Mouse (Mus musculus) right cerebral cortex, postnatal 10 days (tissue): ENCODE data around the gene Dnah7c.
"Not testable (repeated sequence)": the region's sequence is repeated elsewhere in the genome, so short reads cannot be mapped to it uniquely, and the experiment has no call there.

ENCODE experiments used
- DNase-seq, 2 experiments: peaks; one replicate each; pipeline ENCODE4 v3.0.0; 2021; ENCODE audit warnings: low spot score in 2 of 2

Dnah7c gene

GRCm38 (mm10) chr1:46729731-46730130, 304.3 kb downstream of the Dnah7c start:
- not testable (repeated sequence) for DNase-seq

- DNase-seq: not testable (repeated sequence)
Observed at GRCm38 (mm10) chr1:46733405-46734106, 308.2 kb downstream of the Dnah7c start.

- DNase-seq: not testable (repeated sequence)
Observed at GRCm38 (mm10) chr1:46734455-46734854, 309.1 kb downstream of the Dnah7c start.

DNA sequence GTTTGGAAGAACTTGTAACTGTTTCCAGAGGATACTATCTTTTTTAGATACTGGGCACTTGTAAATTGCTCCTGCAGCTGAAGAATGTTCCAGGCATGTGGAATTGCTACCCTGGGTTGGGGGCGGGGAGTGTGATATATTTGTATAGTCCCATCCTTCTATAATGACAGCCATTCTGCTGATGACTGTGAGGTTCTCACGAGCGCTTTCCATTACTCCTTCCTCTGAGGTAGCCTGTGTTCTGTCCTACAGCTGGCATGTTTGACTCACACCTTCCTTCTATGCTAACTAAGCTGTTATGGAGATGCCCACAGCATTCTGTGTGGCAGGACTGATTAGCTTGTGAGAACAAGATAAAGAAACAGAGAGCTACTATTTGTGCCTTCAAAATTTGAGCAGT, 339.2 kb downstream of the Dnah7c start:
- DNase-seq: not testable (repeated sequence)

- not testable (repeated sequence) for DNase-seq
Observed at GRCm38 (mm10) chr1:46769318-46769717, 343.9 kb downstream of the Dnah7c start.

- not testable (repeated sequence) for DNase-seq
Observed at GRCm38 (mm10) chr1:46770077-46770695, 344.8 kb downstream of the Dnah7c start.

DNA sequence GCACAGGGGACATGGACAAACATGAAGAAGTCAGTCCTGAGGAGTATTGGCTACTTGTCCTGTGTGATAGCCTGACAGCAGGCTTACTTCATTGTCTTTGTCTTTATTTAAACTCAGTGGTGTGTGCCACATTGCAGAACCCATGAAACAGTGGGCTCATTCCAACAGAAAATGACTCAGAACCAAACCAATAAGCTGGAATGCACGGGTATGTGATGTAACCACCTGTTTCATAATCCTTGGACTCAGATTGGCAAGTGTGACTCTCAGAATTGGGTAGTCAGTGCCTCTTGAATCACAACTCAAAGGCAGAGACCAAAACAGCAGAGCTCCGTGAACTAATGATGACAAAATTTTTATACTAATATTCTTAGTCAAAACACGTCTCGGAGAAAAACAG, 356.8 kb downstream of the Dnah7c start:
- DNase-seq: not testable (repeated sequence)

DNA sequence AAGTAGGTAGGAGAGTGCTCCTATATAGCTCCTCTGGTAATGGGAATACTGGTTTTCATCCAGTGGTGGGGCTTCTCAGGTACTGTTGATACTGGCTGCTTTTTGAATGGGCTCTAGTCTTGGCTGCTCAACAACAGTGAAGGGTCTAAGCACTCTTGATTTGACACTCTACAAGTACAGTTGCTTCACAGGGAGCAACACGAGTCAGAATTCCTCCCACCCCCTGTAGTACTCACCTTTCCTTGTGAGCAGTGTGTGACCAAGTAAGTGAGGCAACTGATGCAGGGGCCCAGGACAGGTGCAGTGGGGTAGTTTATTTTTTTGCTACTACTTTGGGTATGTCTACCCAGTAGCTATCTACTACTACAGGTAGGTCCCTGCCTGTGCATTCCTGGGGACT, 379.7 kb downstream of the Dnah7c start:
- DNase-seq: no peak

DNA sequence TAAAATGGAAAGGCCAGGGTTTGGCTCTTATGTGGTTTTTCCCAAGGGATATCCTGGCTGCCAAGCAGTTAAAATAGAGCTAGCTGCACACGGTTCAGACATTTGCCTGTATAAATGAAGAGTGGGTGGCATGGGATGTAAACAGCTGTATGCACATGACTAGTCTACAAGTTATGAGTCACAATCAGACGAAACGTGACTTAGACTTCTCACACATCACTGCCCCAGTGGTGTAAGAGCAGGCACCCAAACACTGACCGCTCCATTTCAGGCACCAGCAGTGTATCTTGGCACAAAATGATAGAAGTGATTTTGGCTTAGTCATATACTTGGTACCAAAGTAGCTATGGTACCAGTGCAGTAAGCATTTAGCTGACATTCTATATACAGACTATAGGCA, 383.2 kb downstream of the Dnah7c start:
- not testable (repeated sequence) for DNase-seq

- no peak for DNase-seq
Observed at GRCm38 (mm10) chr1:46817934-46818333, 392.5 kb downstream of the Dnah7c start.

DNA sequence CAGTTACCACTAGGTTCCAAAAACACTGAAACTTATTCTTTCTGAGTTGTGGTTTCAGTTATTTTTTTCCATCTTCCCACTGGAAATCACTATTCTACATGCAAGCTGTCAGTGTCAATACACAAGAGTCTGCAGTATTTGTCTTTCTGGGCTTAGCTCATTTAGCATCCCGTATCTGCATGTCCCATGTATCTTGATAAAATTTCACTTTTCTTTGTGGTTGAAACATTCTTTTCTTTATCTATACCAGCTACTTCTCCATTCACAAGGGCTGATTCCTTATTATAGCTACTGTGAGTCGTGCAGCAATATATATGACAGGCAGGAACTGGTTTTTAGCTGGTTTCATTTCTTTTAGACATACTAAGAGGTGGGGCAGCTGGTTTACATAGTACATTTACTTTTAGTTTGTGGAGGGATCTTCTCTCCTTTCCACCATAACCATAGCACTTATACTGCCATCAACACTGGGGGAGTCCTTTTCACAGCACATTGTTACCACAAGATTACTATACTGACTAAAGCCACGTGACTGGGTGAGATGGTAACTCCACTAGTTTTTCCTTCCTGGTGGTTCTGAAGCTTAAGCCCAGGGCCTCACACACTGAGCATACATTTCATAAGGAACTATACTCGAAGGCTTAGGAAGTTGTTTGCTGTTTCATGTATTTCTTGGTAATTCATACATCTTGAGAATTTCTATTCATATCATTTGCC, 397.0 kb downstream of the Dnah7c start:
- no peak for DNase-seq

- DNase-seq: no peak
Observed at GRCm38 (mm10) chr1:46830066-46830843, 404.9 kb downstream of the Dnah7c start.

GRCm38 (mm10) chr1:46831927-46832326, 406.5 kb downstream of the Dnah7c start:
- DNase-seq: no peak

DNA sequence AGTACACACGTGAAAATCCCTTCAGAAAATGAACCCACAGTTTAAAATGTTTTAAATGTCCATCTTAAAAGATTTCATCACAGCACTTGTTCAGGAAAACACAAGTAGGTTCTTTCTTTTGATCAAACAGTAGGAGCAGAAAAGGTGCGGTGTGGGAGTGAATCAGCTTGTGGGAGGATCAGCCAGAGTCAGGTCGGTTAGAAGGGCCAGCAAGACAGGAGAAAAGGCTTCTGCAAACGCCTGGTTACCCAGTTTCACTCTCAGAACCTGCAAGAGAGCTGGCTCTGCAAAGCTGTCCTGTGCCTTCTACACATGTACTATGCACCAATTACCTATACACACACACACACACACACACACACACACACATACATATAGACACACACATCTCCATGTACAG, 418.0 kb downstream of the Dnah7c start:
- DNase-seq: no peak

GRCm38 (mm10) chr1:46844281-46844680, 418.9 kb downstream of the Dnah7c start:
- no peak for DNase-seq

DNA sequence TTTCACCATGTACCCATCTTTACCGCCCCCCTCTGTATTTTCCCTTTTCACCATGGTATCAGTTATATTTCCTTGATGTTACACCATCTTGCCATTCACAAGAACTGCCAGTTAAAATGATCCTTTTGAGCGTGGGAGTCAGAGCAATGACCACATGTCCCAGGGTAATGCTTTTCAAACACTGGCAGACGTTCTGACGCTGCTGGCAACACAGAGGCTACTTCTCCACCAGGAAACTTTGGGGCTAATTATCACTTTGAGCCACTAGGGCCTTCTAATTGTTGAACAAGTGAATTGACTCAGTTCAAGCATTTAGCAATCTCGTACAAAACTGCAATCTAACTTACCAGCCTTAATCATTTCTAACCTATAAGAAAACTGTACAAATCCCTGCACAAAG, 419.8 kb downstream of the Dnah7c start:
- no peak for DNase-seq

DNA sequence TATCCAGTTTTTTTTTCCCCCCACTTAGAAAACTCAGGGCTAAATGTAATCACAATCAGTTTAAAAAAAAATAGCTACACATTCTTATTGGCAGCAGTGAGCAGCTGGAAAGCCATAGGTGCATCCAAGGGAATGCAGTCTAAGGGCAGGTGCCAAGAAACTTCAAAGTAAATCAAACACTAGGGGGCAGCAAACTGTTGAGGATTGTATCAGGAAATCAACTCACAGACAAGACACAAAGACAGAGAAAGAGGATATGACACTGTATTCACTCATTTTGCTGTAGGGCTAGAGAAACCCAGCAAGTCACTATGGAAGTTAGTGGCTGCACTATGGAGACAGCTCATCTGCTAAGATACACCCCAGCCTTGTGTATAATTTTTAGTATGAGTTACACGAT, 424.4 kb downstream of the Dnah7c start:
- peak; percentile 69 to 76 for DNase-seq

- DNase-seq: no peak
Observed at GRCm38 (mm10) chr1:46851586-46851985, 426.2 kb downstream of the Dnah7c start.

- no peak for DNase-seq
Observed at GRCm38 (mm10) chr1:46852216-46852599, 426.8 kb downstream of the Dnah7c start.

GRCm38 (mm10) chr1:46852600-46853272, 427.3 kb downstream of the Dnah7c start:
- peak; percentile 86 to 91 for DNase-seq

DNA sequence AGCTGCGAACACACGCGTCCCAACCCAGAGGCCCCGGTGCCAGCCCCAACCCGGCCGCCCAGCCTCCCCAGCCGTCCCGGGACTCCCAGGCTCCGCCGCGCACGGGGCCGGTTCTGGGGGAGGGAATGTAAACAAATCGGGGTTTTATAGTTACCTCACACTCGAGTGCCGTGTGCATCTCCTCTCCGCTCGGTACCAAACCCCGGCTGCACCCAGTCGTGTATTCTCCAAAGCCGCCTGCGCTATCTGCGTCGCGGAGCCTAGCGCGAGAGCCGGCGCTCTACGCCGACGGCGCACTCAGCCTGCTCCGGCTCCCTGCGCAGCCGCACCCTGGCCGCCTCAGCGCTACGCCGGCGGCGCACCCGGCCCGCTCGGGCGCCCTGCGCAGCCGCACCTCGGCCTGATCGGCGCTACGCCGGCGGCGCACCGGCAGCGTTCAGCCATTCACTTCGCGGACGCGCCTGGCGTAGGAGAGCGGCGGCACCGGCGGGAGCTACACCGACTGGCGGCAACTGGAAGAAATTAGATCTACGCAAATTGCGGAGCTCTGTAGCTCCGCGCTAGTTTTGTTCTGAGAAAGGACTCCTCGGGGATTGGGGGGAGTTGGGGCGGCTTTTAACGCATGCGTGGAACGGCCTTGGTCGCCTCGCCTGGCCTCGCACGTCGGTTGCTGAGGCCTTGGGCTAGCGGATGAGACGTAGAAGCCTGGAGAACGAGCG, 428.1 kb downstream of the Dnah7c start:
- DNase-seq: peak; percentile 97
